Mouse (Mus musculus) naive thymus-derived CD4-positive, alpha-beta T cell, adult 2 months (primary cell): ENCODE results near the gene Naaladl1.
"Not testable (repeated sequence)": the region's sequence is repeated elsewhere in the genome, so short reads cannot be mapped to it uniquely, and the experiment has no call there.

Source experiments
- DNase-seq: peaks from one replicate; pipeline ENCODE4 v3.0.0-alpha.2; 2011; ENCODE audit warnings: low read depth

Naaladl1 gene

GRCm38 (mm10) chr19:6130414-6131128, 25.0 kb downstream of the Naaladl1 start:
- DNase-seq: not testable (repeated sequence)

GRCm38 (mm10) chr19:6132171-6132827, 26.7 kb downstream of the Naaladl1 start:
- DNase-seq: no peak

DNA sequence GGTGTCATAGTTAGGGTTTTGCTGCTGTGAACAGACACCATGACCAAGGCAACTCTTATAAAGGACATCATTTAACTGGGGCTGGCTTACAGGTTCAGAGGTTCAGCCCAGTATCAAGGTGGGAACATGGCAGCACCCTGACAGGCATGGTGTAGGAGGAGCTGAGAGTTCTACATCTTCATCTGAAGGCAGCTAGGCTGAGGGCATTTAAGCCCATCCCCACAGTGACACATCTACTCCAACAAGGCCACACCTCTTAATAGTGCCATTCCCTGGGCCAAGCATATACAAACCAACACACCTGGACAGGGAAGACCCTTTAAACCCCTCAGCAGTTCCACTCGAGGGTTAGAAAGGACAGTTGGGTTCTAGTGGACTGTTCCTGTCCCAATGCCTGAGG, 27.6 kb downstream of the Naaladl1 start:
- not testable (repeated sequence) for DNase-seq

GRCm38 (mm10) chr19:6136397-6136796, 30.8 kb downstream of the Naaladl1 start:
- no peak for DNase-seq

DNA sequence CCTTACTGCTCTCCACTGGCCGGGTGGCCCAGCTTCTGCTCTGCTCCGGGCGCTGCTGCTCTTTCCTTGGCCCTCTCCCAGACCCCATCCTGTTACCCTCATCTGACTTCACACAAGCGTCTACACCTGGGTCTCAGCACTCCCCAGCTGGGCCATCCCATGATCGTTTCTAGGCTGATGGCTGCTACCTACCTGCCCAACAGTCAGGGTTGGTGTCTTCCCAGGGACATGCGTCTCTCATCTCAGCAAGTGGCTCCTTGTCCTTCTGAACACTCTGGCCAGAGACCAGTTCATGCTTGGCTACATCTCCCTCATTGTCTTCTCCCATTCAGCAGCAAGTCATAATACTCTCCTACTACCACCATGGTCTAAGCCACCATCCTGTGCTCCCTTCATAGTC, 34.1 kb downstream of the Naaladl1 start:
- DNase-seq: peak; percentile 30

DNA sequence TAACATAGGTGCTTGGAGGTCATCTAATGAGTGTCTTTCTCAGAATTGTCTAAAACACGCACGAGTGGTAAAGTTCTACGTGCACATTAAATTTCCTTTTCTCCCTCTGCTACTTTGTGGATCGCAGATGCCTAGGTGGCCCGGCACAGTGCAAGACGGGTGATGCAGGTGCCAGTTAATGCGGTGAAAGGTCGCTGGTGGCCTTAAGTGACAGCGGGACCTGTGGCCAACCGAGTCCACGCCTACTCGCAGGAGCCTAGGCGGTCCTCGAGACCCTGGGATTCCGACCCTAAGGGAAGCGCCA, 34.7 kb downstream of the Naaladl1 start:
- no peak for DNase-seq

DNA sequence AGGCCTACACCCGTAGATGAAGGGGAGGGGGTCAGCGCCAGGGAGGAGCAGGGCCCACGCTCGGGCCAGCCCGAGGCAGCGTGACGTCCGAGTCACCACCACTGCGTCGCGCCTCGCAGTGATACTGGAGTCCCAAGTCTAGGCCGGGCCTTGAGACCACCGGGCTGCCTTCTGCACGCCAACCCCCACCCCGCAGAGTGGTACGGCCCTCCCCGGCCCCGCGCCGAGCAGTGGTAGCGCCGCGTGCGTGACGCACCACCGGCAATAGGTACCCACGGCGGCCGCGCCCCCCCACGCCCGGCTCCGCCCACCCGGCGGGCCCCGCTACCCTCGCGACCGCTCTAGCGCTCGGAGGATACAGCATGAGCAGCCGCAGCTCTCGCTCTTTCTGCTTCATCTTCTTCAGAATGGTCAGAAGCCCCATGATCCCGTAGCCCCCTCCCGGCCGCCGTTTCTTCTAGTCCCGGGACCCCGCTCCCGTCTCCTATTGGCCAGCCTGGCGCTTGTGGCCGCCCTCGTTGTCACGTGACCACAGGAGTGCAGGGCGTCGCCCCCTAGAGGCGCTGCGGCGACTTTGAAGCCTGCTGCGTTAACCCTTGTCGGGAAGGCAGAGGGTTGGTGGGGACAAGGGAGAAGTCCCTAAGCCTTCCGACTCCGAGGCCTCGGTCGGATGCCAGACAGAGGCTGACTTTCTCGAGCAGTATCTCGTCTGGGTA, 35.3 kb downstream of the Naaladl1 start, which contains the start of gene Batf2:
TSS of gene Batf2 (plus strand) at position 306 of the 716 bp plus-strand sequence.
- peak; percentile 97 for DNase-seq

DNA sequence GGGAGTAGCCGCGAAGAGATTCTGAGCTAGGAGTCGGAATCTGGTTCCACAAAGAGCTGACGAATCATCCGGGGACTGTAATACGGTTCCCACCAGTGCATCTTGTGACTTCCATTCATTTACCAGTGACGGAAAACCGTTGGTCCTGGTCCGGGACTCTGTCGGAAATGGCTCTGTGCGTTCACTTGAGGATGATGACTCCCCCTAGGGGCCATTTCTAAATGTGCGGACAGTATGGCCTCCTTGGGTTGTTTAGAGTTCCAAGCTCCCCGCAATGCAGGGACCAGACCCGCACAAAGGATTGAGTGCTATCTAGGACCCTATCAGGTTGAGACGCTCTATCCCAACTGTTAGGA, 35.8 kb downstream of the Naaladl1 start, which contains the start of gene Arl2:
TSS of gene Arl2 (minus strand) at position 155 of the 356 bp plus-strand sequence.
- peak; percentile 94 for DNase-seq

DNA sequence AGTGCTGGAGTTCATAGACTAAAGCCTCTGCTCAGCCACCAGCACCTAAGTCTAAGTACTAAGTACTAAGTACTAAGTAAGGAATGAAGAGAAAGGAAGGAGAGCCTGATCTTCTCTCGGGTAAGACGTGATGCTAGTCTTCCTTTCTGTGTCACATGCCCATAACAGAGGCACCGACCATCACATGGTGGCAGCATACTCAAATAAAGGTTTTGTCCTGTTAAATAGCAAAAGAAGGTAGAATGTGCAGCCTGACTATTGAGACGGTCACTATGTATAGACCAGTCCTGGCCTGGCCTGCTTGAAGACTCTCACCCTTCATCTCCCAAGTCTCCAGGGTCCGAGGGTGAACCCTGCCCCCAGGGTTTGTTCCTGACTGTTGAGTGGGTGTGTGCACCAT, 39.3 kb downstream of the Naaladl1 start:
- DNase-seq: no peak

GRCm38 (mm10) chr19:6155174-6155573, 49.6 kb downstream of the Naaladl1 start:
- no peak for DNase-seq

DNA sequence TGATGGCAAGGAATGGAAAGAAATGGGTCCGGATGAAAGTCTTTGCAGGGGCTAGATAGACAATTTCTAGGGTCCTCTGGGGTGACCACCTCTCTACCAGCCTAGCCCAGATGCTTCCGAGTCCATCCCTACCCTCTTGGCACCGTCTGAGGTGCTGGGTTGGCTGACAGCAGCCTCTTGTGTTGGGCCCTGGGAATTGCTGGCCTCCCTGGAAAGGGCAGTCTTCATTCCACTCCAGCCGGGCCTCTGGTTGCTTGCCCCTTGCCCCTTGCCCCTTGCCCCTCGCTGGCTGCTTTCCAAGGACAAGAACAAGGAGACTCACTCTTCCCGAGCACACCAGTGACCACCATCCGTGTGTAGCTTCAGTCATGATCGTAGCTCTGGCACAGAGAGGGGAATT, 50.8 kb downstream of the Naaladl1 start:
- DNase-seq: no peak

DNA sequence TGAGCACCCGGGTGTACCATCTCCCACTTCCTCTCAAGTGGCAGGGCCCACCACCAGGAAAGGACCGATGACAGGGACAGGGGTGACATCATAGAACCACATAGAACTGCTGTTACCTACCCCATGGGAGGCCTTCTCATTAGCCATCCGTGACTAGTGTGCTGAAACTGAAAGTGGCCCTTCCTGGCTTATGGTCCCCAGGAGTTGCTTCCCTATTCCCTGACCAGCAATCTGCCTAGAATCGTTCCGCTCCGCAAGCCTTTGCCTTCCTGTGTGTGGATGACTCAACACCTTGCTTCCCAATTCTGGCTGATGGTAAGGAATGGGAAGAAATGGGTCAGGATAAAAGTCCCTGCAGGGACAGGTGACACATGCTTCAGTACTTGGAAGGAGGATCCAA, 51.6 kb downstream of the Naaladl1 start:
- no peak for DNase-seq

DNA sequence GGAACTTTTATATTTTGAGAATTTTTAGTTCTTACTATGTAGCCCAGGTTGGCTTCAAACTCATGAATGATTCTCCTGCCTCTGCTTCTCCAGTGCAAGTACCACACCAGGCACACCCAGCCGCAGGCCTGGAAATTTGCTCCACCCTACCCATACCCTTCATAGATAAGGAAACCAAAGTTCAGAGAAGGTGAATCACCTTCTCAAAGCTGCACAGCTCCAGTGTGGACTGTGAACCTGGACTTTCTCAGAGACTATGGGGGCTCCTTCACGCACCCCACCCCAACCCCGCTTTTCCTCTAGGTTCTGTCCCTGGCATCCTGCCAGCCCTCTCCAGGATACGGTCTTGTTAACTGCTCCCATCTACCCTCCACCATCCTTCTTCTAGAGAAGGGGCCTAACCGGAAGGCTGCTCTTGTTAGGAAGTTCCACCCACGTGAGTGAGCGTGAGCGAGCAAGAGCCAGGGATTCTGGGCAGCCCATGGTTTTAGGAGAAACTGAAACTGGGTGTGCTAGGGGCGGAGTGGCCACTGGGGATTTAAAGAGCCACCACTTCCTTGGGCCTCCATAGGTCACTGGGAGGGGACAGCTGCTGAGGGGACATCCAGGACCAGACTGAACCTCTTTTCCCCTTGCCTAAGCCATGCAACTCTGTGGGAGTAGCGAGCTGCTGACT, 58.4 kb downstream of the Naaladl1 start:
- no peak for DNase-seq
